Mouse (Mus musculus): ENCODE results near the gene Apoc2.

Apoc2 gene

DNA sequence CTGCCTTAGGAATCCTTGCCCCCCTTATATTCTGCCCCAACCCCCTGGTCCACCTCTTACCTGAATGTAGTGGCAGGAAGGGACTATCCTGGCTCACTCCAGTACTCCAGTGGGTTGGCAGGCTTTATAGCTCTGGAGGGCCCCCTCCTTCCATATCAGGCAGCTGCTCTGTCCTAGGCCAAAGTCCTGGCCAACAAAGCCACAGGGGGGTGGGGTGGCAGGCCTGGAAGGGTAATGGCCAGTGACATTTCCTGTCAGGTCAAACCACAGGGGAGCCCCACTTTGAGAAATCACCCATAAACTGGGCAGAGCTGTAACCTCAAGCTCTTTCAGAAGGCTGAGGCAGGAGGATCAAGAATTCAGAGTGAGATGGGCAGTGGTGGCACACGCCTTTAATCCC is 1.1 kb downstream of the Apoc2 start:
- no peak for DNase-seq

GRCm38 (mm10) chr7:19675824-19676223 is 1.9 kb downstream of the Apoc2 start:
- no peak for DNase-seq

DNA sequence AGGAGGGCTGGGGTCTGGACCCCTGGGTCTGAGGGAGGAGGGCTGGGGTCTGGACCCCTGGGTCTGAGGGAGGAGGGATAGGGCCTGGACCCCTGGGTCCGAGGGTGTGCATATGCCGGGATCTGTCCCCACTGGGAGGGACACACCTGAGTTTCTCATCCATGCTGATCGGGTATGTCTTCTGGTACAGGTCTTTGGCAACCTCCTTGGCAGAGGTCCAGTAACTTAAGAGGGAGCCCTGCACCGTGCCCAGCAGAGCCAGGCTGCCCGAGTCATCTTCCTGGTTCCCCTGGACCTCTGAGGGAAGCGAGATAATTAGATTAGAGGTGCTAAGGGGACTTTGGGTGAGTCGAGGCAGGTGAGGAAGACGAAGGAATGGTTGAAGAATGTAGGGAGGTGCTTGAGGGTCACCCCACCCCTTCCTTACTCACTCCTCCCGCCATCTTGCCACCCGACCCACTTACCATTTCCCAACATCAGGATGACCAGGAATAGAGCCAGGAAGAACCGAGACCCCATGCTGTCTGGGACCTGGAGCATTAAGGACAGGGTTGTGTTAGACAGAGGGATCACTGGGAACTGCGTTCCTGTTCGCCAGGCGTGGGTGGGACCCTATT is 4.5 kb downstream of the Apoc2 start:
- DNase-seq = no peak

- DNase-seq = no peak
Observed at GRCm38 (mm10) chr7:19671511-19671910, 6.2 kb downstream of the Apoc2 start.

GRCm38 (mm10) chr7:19668947-19669721 is 8.6 kb downstream of the Apoc2 start:
- peak; percentile 89 for DNase-seq

DNA sequence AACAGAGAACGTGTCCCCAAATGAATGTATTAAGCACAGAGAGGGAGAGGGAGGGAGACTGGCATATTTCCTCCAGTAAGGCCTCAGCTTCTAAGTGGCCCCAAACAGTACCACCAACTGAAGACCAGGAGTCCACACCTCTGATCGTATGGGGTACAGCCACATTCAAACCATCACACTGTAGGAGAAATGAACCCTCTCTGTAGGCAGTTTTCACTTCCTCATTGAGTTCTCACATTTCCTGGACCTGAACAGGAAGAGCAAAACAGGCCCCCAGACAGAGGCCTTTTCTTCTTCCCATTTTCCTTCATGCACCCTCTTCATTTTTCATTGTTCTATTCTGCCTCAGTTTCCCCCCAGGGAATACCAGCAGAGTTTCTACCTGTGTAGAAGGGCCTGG is 10.3 kb downstream of the Apoc2 start:
- no peak for DNase-seq

DNA sequence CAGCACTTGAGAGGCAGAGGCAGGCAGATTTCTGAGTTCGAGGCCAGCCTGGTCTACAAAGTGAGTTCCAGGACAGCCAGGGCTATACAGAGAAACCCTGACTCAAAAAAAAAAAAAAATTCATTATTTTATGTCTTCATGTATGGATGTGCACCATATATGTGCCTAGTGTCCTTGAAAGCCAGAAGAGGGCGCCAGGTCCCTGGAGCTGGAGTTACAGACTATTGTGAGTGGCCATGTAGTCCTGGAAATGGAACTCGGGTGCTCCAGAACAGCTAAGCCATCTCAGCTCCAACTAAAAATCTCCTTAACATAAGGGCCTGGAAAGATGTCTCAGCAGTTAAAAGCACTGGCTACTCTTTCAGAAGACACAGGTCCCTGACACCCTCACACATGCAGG is 11.0 kb downstream of the Apoc2 start:
- DNase-seq = no peak

DNA sequence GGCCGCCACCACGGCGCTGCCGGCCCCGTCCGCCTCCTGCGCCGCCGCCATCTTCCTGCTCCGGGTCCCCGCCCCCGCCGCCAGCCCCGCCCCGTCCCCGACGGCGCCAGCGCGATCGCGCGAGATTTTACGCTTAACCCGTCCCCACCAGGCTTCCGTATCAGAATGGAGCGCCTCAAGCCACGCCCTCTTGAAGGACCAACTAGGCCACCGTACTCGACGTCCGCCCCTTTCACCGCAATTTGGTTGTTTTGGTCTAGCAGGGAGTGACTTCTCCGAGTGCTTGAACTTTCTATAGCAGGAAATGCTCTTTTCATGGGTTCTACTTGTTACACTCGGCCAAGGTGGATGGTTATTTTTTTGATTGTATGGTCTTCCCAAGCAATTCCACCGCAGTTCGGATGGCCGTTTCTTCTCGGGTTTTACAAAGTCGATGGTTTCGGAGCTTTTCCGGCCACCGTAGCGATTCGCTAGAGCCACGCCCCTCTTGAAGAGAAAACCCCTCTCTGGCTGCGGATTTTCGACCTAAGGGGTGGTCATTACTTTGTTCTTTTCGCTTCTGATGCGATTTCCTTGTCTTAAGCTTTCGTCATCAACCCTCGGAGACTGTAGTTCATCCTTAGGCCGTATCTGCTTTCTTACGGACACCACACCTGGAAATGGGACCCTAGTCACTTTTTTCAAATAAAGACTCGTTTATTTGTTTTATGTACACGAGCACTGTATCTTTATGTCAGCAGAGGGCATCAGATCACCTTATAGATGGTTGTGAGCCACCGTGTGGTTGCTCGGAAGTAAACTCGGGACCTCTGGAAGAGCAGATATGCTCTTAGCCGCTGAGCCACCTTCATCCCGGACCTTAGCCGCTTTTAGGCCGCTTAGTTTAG is 12.5 kb downstream of the Apoc2 start, which contains the start of gene Clptm1:
Gene Clptm1, minus strand, starts transcription at position 79 of the 887 bp plus-strand sequence.
- peak; percentile 97 for DNase-seq

DNA sequence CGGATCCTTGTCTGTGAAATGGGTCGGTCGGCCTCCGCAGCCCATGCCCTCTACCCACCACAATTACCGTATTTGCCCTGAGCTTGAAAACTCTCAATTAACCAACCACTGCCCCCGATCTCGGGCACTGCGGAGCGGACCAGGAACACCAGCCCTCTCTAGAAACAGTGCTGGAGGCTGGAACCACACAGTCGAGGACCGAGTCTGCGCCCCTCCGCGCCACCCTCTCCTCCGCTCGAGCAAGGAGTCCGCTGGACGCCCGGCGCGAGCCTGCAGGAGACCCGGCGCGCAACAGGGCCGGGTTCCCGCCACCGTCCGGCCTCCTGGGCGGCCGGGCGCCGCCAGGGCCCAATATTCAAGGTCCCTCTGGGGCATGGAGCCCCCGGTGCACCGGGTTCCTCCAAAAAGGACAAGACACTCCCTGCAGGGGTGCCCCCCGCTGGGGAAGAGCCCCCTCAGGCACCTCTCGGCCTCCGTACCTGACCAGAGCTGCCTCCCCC is 13.2 kb downstream of the Apoc2 start:
- no peak for DNase-seq

DNA sequence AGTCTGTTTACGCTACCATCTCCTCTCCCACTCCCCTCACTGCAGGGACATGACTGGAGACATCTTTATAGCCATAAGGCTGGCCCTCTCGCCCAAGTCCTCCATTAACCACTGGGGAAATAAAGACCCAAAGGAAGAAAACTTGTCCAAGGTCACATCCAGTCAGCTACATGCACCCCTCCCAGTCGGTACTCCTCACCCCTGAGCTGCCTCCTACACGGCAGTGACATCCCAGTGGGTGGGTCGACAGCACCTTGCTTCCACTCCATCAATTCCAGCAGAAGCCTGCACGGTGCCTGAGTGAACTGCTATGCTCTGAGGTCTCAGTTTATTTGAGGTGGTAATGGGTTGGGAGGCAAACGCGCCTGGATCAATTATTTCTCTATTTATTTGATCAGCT is 13.8 kb downstream of the Apoc2 start:
- no peak for DNase-seq

DNA sequence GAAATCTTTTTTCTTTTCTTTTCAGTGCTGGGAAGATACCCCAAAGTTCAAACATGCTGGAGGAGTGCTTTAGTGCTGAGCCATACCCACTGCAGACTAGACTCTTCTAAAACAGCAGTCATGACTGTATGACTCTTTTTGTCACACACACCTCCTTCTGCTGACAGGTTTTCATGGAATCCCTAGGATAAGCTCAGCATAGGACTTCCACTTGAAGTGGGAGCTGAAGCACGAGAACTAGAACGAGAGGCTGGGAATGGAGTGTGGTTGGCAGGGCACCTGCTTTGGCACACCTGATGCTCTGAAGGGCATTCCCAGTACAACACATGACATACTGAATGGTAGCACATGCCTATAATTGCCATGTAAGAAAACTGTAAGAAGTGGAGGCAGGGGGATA is 25.1 kb downstream of the Apoc2 start:
- no peak for DNase-seq

- DNase-seq = no peak
Observed at GRCm38 (mm10) chr7:19651063-19651786, 26.5 kb downstream of the Apoc2 start.

GRCm38 (mm10) chr7:19641223-19641622 is 36.5 kb downstream of the Apoc2 start:
- no peak for DNase-seq

DNA sequence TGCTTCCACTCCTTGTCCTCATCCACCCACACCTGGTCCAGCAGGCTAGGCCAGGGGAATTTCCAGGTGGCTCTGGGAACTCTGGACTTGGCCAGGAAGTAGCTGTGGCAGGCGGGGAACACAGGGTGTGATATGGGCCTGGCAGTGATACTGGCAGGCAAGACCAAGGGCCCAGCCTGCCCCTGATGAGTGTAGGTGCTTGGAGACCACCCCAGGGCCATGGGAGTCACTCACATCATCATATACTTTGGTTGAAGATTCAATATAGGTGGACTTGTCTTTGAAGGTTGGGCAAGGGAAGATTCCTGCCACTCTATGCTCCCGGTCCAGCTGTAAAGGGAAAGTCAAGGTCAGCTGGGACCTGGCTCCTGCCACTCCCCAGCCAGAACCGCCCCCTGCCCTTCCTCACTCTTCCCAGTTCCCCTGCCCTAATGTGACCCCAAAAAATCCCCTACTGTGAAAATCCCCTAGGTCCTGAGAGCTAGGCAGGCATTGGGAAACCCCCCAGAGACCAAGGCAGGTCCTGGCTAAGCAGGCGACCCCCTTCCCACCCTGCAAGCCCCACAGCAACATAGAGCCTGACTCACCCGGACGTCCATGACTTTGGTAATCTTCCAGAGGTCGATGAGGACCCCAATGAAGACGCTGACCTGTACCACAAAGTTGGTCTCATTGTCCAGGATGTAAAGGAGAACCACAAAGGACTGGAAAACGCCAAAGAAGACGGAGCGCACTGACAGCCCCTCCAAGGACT is 42.5 kb downstream of the Apoc2 start:
- no peak for DNase-seq

DNA sequence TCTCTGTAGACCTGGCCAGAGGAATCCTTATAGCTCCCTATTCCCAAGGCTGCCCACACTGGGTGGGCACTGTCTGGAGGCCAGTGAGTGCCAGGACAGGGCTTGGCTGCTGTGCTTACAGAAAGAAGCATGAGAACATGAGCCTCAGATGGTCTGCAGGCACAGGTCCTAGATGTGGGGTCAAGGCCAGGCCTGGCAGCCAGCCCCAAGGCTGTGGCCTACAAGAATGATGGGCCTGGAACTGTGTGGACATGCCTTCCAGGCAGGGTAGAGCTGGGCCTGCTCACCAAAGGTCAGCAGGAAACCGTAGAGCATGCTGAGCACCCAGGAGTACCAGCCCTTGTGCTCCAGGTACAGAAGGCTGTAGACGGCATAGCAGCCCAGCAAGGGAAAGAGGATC is 43.1 kb downstream of the Apoc2 start:
- DNase-seq = no peak

DNA sequence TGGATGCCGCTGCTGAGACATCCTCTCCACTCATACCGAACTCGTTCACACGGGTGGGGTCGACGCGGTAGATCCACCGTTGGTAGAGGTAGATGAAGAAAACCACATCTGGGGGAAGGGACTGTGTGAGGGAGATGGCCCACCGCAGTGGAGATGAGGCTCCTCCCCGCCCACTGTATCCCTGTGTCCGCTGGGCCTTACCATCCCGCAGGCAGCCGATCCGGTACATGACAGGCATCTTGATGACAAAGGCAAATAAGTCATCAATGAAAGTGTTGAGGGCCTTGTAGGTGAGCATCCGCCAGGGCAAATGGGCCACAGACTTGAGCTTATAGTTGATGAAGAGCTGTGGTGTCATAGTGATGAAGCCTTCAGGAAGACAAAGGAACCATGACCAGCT is 43.9 kb downstream of the Apoc2 start:
- DNase-seq = no peak

- no peak for DNase-seq
Observed at GRCm38 (mm10) chr7:19633197-19633596, 44.5 kb downstream of the Apoc2 start.

DNA sequence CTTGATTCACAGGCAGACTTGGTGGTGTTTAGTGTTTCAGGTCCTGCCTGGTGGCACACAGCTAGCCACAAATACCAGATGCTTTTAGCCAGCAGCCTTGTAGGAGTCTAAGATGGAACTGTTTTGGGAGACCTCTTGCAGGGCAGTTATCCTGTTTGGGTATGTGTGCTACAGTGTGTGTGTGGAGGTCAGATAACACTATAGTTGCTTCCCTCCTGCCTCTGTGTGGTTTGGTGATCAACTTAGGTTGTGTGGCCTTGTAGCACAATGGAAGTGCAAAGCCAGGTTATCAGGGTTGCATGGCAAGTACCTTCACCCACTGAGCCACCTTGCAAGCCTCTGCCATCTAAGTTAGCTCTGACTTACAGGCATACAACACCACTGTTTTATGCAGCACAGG is 45.0 kb downstream of the Apoc2 start:
- DNase-seq = no peak

DNA sequence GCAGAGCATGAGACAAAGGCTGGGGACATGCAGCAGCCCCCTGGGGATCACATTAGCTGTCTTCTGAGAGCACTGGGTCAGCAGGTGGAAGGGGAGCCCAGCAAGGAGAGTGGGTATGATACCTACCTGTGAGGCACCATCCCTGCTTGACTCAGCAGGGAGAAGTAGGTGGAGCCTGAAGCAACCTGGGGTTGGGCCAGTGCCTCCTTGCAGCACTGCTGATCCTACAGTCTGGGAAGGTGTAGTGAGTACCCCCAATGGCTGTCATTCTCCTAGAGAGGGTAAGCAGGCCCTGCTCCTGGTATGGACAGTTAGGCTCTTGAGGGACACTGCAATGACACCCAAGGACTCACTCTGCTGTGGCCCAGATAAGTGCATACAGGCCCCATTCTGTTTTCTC is 45.5 kb downstream of the Apoc2 start:
- DNase-seq = no peak

DNA sequence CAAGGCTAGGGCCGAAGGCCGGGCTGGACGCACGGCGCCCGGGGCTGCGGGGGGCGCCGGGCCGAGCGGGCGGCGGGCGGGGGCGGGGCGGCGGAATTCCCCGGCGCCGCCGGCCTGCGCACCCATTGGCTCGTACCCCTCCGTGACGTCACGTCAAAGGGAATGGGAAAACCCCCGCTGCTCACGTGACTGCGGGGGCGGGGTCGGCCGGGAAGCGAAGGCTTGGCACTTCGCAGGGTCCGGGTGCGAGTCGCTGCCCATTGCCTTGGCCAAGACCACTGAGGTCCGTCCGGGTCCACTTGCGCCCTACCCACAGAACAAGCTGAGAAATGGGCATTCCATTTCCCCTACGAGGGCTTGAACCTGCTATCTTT is 48.4 kb downstream of the Apoc2 start, which contains the start of gene Relb:
Gene Relb, minus strand, starts transcription at position 78 of the 374 bp plus-strand sequence.
- peak; percentile 89 for DNase-seq

- peak; percentile 84 for DNase-seq
Observed at GRCm38 (mm10) chr7:19628536-19629360, 49.0 kb downstream of the Apoc2 start.
